Mouse (Mus musculus) erythroblast, adult 5-6 weeks (primary cell): ENCODE results near the gene Pnmt. TPM values are rescaled to one million over a fixed set of nuclear protein-coding genes. Genes with fewer than 3 reads are reported as not detected.
"Not testable (repeated sequence)": the region's sequence is repeated elsewhere in the genome, so short reads cannot be mapped to it uniquely, and the experiment has no call there.

Experiments
- ATAC-seq: replicated peaks from 2 replicates; pipeline ENCODE4 v1.8.0; 2016; ENCODE audit warnings: moderate number of reproducible peaks, mild to moderate bottlenecking, moderate TSS enrichment, inconsistent platforms; ENCODE audit not compliant: poor library complexity, low FRiP score, severe bottlenecking
- total RNA-seq, 2 experiments: library from RNA; stranded (forward) in 1 of 2; stranded (reverse) in 1 of 2; fragments of 150-400 nt in 1 of 2; fragments of 200-764, 138-1000 nt in 1 of 2; gene quantifications; 2 replicates each; pipeline versions ENCODE4 v1.2.3 to v1.2.4; 2015 to 2017; ENCODE audit warnings: low replicate concordance in 2 of 2

Gene Pnmt
- total RNA-seq, 2 experiments from 2014 or later, result not detected

DNA sequence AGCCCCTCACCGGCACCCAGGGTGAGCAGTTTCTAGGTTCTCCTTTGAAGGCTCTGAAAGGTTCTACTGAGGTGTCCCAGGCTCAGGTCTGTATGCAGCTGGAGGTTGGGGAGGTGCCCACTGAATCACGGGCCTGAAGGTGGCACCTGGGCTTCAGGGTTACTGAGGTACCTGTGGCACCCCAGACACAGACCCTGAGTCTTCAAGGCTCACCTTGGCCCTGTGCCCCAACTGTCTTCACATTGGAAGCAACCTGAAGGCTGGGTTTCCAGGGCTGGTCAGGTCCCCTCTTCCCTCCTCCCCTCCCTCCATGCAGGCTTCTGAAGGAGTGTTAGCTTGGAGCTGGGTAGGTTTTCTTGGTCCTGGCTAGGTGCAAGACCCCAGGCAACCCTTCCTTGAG, 4.6 kb upstream of the Pnmt start:
- no peak for ATAC-seq

DNA sequence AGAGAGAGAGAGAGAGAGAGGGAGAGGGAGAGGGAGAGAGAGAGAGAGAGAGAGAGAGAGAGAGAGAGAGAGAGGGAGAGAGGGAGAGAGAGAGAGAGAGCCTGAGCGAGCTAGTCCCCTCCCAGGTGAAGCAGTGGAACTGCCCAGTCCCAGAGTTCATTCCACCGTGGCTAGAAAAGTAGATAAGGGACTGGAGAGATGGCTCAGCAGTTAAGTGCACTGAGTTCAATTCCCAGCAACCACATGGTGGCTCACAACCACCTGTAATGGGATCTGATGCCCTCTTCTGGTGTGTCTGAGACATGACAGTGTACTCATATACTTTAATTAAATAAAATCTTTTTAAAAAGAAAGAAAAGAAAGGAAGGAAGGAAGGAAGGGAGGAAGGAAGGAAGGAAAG, 3.8 kb upstream of the Pnmt start:
- ATAC-seq, result not testable (repeated sequence)

DNA sequence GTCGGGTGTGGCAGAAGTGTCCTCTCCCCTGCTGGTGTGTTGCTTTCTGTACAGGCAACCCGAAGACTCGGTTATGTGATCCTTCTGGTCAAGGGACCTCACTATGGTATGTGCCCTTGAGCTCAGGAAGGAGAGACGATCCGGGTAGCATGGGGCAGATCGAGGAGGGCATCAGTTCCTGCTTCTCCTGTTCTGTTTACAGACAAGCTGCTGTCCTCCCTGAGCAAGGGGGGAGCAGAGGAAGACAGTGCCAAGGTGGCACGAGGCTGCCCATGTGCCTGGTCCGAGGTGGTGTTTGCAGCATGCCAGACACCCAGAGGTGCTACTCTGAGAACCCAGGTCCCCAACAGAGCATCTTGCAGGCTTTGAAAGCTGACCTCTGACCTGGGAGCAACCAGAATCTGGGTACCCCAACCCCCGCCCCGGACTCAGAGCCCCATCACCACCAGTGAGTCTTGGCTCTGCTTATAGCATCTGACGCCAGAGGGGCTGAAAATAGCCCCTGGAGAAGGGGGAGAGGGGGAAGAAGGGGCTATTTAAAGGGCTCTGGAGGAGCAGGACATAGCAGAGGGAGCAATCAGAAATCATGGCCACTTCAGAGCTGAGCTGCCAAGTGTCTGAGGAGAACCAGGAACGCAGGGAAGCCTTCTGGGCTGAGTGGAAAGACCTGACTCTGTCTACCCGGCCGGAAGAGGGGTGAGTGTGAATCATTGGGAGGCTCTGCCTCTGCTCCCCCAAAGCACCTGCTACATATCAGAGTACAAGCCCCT, 2.8 kb upstream of the Pnmt start, which contains the start of gene Tcap:
Gene Tcap (plus strand): TSS at position 551 of the 770 bp plus-strand sequence.
- no peak for ATAC-seq

DNA sequence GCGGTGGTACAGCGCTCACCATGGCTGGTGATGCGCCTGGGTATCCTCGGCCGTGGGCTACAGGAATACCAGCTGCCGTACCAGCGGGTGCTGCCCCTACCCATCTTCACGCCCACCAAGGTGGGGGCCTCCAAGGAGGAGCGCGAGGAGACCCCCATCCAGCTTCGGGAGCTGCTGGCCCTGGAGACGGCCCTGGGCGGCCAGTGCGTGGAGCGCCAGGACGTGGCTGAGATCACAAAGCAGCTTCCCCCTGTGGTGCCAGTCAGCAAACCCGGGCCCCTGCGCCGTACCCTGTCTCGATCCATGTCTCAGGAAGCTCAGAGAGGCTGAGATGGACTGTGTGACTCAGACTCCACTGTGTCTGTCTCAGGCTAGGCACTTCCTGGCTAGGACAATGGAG, 2.0 kb upstream of the Pnmt start:
- ATAC-seq, result no peak

DNA sequence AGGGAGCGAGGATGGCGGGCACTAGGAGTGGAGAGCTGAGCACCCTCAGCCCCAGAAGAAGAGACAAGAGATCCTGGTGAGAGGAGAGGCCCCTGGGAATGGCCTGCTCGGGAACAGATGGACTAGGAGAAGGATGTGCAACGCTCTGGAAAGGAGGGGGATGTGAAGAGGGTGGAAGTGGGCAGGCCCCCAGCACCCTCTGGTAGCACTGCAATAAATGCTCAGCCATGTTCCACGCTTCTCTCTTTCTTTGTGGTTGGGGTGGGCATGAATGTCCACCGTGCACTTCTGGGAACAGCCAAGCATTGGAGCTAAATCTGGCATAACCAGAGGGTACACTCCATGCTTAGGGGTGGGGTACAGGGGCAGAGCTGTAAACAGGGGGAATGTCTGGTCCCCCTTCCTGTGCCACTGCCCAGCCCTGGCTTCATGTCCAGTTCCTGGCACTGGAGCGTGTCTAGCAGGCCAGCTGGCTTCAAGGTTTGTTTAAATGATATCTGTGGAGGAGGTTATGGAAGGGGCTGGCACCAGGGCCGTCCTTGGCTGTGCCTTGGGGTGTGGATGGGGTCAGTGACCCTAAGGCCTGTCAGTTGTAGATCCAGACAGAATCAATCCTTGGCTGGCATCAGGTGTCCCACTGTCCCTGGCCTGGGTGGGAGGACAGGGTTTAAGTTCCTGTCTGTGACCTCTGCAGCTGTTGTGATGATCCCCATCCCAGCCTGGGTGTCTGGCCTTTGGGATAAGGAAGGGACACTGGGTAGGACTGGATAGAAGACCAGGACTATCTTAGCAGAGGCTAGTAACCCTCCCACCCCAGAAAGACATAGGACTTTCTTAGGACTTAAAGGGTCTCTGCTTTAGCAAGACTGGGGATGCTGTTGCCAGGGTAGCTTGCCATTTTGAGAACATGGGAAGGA, 1.3 kb upstream of the Pnmt start:
- no peak for ATAC-seq

DNA sequence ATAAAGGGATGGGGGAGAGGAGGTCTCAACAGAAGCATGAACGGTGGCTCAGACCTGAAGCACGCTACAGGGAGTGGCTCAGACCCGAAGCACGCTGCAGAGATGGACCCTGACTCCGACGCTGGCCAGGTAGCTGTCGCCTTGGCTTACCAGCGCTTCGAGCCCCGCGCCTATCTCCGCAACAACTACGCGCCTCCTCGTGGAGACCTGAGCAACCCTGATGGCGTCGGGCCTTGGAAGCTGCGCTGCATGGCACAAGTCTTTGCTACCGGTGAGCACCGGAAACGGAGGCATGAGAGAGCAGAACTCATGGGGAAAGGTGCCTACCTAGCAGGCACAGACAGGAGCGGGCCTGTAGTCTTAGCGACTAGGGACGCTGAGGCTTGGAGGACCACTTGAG, 346 bp downstream of the Pnmt start:
- no peak for ATAC-seq

DNA sequence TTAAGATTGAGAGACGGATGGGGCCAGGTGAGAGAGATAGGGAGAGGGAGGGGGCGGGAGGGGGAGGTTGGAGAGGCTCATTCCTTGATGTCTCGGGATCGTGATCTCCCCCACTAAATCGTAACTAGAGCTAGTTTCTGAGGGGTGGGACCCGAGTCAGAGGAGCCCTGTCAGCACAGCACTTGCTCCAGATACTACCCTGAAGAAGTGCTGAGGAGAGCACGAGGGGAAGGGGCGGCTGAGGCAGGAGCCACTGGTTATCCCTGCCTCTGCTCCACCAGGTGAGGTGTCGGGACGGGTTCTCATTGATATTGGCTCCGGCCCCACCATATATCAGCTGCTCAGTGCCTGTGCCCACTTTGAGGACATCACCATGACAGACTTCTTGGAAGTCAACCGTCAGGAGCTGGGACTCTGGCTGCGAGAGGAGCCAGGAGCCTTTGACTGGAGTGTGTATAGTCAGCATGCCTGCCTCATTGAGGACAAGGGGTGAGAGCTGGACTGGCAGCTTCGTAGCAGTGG, 867 bp downstream of the Pnmt start:
- ATAC-seq, result no peak

DNA sequence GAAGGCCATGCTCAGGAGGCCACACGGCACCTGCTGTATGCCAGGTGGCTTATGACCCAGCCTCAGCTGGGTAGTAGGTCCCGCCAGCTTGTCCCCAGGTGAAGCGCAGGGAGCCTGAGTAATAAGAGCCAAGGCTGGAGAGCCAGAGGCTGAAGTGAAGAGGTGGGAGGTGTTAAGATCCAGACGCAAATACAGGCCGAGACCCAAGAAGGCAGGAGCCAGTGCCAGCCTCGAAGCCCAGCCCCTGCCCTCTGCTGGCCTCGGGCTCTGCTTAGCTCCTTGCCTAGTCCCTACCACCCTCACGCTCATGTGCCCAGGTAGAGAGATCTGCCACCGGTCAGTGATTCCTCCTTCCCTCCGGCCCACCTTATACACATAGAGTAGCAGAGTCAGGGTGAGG, 2.0 kb downstream of the Pnmt start:
- no peak for ATAC-seq

DNA sequence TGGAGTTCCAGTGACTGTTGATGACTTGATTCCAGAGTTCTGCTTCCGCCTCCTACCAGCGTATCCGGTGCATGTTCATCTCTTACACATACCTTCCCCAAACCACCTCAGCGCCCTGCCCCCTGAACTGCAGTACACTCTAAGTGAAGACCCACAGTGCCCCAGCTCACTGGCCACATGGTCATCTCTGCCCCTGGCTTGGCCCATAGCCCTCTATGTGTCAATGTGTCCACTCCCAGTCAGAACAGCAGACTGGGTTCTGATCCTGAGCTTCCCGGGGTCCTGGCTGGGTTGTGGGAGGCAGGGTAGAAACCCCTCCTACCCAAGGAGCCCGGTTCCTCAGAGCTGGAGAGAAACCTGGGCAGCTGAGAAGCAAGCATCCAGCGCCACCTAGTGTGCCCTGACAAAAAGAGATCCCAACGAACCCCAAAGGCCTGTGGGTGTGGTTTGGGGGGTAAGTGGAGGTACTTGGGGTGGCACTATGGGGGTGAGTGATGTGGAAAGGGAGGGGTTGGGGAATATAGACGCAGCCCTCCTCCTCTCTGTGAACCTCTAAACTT, 3.1 kb downstream of the Pnmt start:
- no peak for ATAC-seq

DNA sequence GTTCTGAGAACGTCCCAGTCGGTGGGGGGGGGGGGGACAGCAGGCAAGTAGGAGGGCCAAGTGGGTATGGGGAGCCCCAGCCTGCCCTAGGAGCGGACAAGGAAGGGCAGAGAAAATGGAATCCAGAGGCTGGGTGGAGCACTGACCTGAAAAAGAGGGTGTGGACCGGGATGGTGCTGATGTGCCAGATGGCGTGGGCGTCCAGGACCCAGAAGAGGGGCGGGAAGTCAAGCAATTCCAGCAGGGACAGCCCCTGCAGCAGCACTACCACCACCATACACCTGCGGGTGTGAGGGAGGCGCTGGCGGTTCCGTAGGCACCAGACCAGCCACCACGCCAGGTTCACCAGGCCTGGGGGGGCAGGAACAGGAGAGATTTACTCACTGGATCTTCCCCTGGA, 3.9 kb downstream of the Pnmt start:
- ATAC-seq, result no peak

DNA sequence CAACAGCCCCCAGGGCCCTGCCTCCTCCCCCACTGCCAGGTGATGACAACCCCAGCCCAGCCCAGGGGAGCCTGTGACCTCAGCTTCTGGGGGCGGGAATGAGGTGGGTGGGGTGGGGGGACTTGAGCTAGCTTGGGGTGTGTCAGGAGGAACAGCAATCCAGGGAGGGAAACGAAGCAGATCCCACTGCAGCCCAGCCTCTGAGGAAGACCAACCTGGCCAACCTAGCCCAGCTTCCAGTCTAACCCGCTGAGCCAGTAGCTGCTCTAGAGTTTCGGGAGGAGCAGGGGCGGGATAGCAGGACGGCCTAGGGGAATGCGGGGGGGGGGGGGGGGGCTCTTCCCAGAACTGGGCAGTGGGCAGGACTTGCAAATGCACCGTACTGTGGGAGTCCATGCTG, 5.8 kb downstream of the Pnmt start:
- ATAC-seq, result no peak

DNA sequence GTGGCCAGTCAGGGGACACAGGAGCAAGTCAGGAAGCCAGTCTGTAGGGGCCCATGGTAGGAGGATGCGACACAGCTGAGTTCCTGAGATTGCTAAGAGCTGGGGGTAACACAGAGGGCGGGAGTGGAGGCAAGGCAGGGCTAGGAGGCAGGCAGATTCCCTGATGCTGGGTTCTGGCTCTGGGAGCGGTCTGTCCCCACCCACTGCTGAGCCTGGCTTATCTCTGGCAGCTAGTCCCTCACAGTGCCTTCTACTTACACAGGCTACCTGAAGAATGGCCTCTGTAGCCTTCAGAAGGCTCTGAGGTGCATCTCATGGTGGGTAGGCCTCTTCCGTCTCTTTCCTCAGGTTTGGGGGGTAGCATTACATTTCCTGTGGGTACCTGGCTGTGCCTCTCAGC, 6.4 kb downstream of the Pnmt start:
- ATAC-seq, result peak; percentile 82

DNA sequence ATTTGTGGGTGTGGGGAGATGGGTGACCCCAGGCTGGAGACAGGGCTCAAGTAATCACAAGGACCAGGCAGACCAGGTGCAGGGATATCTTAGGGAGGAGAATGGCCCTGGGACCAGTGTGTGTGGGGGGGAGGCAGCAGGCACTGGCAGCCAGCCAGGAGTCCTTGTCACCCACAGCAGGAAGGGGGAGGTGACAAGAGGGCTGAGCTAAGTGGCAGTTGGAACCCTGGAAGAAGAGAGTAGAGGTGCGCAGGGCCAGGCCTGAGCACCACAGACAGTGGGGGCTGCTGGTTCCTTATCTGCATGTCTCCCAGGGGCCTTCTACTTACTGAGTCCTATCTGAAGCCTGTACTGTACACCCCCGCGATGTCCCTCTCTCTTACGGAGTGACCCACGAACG, 7.1 kb downstream of the Pnmt start:
- peak; percentile 68 for ATAC-seq

DNA sequence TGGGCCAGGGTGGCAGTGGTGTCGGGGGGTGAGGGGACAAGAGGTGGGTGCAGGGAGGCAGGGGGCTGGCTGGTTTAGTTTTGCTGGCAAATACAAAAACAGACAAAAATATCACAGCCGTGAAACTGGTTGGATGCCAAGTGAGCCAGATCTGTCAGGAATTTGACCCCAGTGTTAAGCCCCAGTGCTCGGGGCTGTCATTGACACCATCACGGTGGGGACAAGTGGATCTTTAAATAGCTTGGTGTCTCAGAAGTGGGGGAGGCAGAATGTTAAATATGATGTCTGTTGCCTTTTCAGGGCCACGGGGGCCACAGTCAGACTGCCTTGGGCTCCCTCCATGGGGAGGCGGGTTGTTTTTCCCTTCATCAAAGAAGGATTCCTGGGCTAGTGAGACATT, 8.1 kb downstream of the Pnmt start:
- no peak for ATAC-seq

DNA sequence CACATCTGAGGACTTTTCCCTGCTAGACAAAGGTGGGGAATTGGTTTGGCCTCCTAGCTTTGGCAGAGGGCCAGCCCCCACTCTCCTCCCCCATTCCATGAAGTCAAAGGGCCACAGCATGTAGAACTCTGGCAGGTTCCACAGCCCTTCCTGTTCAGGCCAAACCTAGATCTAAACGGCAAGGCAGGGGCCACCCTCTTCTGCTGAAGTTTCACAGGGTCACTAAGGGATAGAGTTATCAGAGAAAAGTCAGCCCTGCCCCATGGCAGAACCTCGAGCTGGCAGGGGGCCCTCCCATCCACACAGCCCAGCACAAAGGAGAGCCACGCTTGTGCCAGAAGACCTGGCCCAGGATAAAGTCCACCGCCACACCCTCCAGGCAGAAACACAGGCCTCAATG, 8.8 kb downstream of the Pnmt start:
- ATAC-seq, result no peak

DNA sequence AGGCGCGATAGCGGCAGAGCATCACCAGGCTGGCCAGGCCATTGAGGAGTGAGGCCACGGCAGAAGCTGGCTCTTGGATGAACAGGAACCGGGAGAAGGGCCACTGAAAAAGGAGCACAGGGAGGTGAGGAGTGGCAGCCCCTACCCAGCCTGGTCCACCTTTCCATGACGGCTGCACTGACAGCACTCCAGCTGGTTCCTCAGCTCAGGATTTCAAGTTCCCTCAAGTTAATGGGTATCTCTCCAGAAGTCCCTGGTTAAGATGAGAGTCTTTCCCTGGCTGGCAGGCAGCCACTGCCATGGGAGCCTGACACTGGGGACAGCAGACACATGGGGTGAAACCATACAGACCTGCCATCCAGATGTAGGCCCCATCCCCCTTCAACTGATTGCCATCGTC, 11.7 kb downstream of the Pnmt start:
- no peak for ATAC-seq

DNA sequence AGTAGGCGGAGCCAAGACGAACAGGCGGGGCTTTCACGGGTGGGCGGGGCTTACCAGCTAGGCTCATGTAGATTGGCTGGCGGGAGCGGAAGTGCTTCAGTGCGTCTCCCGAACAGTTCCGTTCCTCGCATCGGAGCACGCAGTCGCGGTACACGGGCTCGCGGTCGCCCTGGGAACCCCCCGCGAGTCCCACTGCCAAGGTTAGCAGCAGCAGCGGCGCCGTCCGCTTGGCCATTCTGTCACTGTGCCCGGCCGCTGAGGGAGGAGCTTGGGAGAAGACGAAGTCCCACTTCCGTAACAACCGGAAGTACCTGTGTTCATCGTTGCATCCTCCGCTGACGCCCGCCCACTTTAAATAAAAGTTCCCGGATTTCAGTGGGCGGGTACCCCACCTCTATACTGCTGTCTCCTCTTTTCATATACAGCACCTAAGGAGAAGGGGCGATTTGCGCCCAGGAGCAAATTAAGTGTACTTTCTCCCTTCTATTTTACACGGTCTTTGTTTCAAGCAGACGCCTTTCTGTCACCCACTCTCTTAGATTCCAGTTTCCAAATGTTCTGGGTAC, 14.0 kb downstream of the Pnmt start, which contains the start of gene Pgap3:
Gene Pgap3 (minus strand): TSS at position 330 of the 566 bp plus-strand sequence.
- peak; percentile 91 for ATAC-seq

DNA sequence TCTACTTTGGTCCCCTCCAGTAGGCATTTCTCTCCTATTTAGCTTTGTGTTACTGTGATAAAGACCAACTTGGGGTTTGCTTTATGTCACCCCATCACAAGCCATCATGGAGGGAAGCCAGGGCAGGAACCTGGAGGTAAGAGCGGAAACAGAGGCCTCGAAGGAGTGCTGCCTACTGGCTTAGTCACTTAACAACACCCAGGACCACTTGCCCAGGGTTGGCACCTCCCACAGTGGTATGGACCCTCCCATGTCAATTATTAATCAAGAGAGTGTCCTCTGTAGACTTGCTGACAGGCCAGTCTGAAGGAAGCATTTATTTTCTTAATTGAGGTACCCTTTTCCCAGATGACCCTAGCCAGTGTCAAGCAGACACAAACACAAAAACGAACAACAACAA, 14.6 kb downstream of the Pnmt start:
- ATAC-seq, result no peak

DNA sequence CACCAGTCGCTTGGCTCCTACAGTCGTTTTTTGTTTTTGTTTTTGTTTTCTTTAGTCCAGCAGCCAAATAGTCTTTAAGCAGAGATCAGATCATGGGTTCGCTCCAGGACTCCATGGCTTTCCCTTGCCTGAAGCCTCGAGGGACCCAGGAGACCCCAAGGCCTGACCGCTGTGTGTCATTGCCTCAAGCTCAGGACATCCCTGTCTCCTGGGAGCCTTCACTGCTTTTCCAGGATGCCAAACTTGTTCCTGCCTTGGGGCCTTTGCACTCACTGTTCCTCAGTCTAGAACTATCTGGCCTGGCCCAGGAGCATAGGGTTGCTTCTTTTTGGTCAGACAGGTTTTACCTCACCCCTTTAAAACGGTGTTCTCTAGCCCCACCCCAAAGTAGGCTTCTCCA, 20.4 kb downstream of the Pnmt start:
- ATAC-seq, result no peak

DNA sequence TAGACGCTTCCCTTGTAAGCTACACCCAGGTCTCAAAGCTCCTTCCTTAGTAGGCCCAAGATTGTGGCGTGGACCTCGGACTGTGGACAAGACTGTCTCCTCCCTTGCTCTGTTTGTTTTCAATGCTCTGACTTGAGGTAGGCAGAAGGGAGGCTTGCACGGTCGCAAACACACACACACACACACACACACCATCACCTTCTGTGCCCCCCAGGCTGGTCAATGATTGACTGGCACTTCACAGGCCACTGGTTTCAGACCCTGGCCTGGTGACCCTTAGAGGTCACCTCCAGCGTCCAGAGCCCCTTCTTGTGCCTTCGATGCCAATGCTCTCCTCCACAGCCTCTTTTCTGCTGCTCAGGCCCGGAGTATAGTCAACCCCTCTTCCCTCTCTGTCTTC, 22.6 kb downstream of the Pnmt start:
- ATAC-seq, result no peak
